Mouse (Mus musculus) liver, adult 2 months (tissue): ENCODE data around the gene Olfr1360. TPM values are rescaled to one million over a fixed set of nuclear protein-coding genes. Genes with fewer than 3 reads are reported as not detected.
"Not testable (repeated sequence)": the region's sequence is repeated elsewhere in the genome, so short reads cannot be mapped to it uniquely, and the experiment has no call there.

Experiments used
- DNase-seq: peaks from one replicate; pipeline ENCODE4 v3.0.0-alpha.2; 2011; ENCODE audit warnings: low read depth, low spot score; ENCODE audit errors: extremely low read depth
- H3K27ac ChIP-seq: fragments of 200-500 bp; replicated peaks from 2 replicates; pipeline ENCODE4 v1.5.1; 2012; ENCODE audit warnings: low read depth, mild to moderate bottlenecking, control low read depth, inconsistent platforms, low read length; ENCODE audit not compliant: insufficient read depth
- H3K27me3 ChIP-seq: fragments of 200-500 bp; 2 replicates; pipeline ENCODE4 v1.6.1; 2012; ENCODE audit warnings: mild to moderate bottlenecking, moderate library complexity, low read length, inconsistent platforms; ENCODE audit not compliant: control insufficient read depth, insufficient read depth
- H3K36me3 ChIP-seq: fragments of 200-500 bp; 2 replicates; pipeline ENCODE4 v1.6.1; 2012; ENCODE audit warnings: low read length, inconsistent platforms; ENCODE audit not compliant: control insufficient read depth, insufficient read depth
- H3K4me1 ChIP-seq: fragments of 200-500 bp; 2 replicates; pipeline ENCODE4 v1.6.1; 2011; ENCODE audit warnings: low read length; ENCODE audit not compliant: control insufficient read depth, insufficient read depth
- H3K4me3 ChIP-seq: fragments of 200-500 bp; 2 replicates; pipeline ENCODE4 v1.5.1; 2011; ENCODE audit warnings: low read depth, mild to moderate bottlenecking, control low read depth, low read length, moderate library complexity; ENCODE audit not compliant: insufficient read depth
- H3K79me2 ChIP-seq: fragments of 200-500 bp; 2 replicates; pipeline ENCODE4 v1.6.1; 2012; ENCODE audit warnings: inconsistent platforms, mild to moderate bottlenecking, low read length, moderate library complexity; ENCODE audit not compliant: control insufficient read depth, insufficient read depth
- H3K9ac ChIP-seq: fragments of 200-500 bp; 2 replicates; pipeline ENCODE4 v1.6.1; 2012; ENCODE audit warnings: low read depth, mild to moderate bottlenecking, control low read depth, inconsistent platforms, low read length
- CTCF ChIP-seq: fragments of 200-500 bp; IDR thresholded peaks from 2 replicates; pipeline ENCODE4 v1.5.1; 2011; ENCODE audit warnings: low read depth, low read length, control low read depth
- POLR2A ChIP-seq: fragments of 200-500 bp; IDR thresholded peaks from 2 replicates; pipeline ENCODE4 v1.6.1; 2011; ENCODE audit warnings: low read length, control low read depth; ENCODE audit not compliant: insufficient read depth; ENCODE audit errors: extremely low read depth
- WGBS: fragments of 180-500 bp; shearing (Covaris S2); methylation state at CpG from one replicate; pipeline ENCODE4 v1.1.7; 2018; 5-methylcytosine and 5-hydroxymethylcytosine counted together
- polyA plus RNA-seq: library from polyadenylated mRNA; depleted of rRNA; stranded (reverse); fragments of >200 nt; gene quantifications from 2 replicates; pipeline ENCODE4 v1.2.3, GENCODE M21; 2012; rRNA removed
- total RNA-seq: library from RNA; depleted of rRNA; stranded (reverse); fragments of >200 nt; gene quantifications from 2 replicates; pipeline ENCODE4 v1.2.3, GENCODE M21; 2014; rRNA removed

The Olfr1360 gene
- total RNA-seq (not detected in 2 replicates), polyA plus RNA-seq (not detected in 2 replicates)

- Histone ChIP-seq H3K27ac (no peak within 1 kb of the TSS), H3K9ac (no peak within 1 kb of the TSS), H3K79me2 (no peaks in the 10 kb centered on the region), H3K27me3 (no peaks in the 10 kb centered on the region), H3K4me3 (no peak within 1 kb of the TSS), H3K4me1 (no peaks in the 10 kb centered on the region), H3K36me3 (no peaks in the 10 kb centered on the region)
- TF ChIP-seq CTCF: no peak
- TF ChIP-seq POLR2A: no peak
- WGBS: 84% methylated on average over 2 of the region's 2 CpGs
- no peak for DNase-seq
Observed at GRCm38 (mm10) chr13:21677305-21677704, at the start of gene Olfr1360. Olfr1360 (minus strand) TSS chr13:21677405.

- Histone ChIP-seq H3K27ac (no peak overlapping the region), H3K27me3 (no peaks in the 10 kb centered on the region), H3K4me3 (no peak overlapping the region), H3K79me2 (no peaks in the 10 kb centered on the region), H3K4me1 (peaks cover 9% of the 10 kb centered on the region; the same call in 1 of the 2 replicates), H3K36me3 (no peaks in the 10 kb centered on the region), H3K9ac (no peak overlapping the region)
- DNase-seq: no peak
- 55% methylated on average over 5 of the region's 5 CpGs for WGBS
- TF ChIP-seq CTCF (no peak), POLR2A (no peak)
Observed at GRCm38 (mm10) chr13:21722993-21723836, 46.0 kb upstream of the Olfr1360 start.

- H3K9ac ChIP-seq: no peak overlapping the region; the same call in 1 of the 2 replicates
- no peak for TF ChIP-seq POLR2A
- no peak for TF ChIP-seq CTCF
- 7% methylated on average over 11 of the region's 11 CpGs for WGBS
- DNase-seq: no peak
- no peaks in the 10 kb centered on the region for H3K36me3 ChIP-seq
- H3K27me3 ChIP-seq: no peaks in the 10 kb centered on the region
- peaks cover 12% of the 10 kb centered on the region for H3K4me1 ChIP-seq
- no peak overlapping the region for H3K27ac ChIP-seq
- no peaks in the 10 kb centered on the region for H3K79me2 ChIP-seq
- H3K4me3 ChIP-seq: peak overlapping the region; percentile 50; the same call in 1 of the 2 replicates
Observed at GRCm38 (mm10) chr13:21722373-21722925, 45.2 kb upstream of the Olfr1360 start.

DNA sequence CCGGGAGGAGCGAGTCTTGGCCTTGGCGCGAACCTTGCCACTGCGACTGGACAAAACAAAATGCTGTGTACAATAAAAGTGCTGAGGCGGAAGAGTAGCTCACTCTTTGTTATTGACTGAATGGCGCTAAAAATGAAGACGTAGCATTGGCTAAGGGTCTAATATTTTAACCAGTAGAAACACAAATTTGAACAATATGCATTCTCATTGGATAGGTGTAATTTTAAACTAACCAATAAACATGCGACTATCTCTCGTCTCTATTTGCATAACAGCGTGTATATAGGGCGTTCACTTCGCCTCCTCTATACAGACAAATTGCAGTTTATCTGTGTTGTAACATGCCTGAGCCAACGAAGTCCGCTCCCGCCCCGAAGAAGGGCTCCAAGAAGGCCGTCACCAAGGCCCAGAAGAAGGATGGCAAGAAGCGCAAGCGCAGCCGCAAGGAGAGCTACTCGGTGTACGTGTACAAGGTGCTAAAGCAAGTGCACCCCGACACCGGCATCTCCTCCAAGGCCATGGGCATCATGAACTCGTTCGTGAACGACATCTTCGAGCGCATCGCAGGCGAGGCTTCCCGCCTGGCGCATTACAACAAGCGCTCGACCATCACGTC lies 44.7 kb upstream of the Olfr1360 start, which contains the start of gene Hist1h2bm:
Hist1h2bm (plus strand) TSS at position 288 of the 616 bp plus-strand sequence.
- not testable (repeated sequence) for H3K79me2 ChIP-seq, H3K36me3 ChIP-seq, H3K27ac ChIP-seq, H3K27me3 ChIP-seq
- WGBS: under 1% methylated on average over 37 of the region's 37 CpGs
- Histone ChIP-seq H3K4me3 (peak within 1 kb of the TSS; percentile 77), H3K4me1 (peaks cover 15% of the 10 kb centered on the region), H3K9ac (peak within 1 kb of the TSS; percentile 61)
- peak; percentile 84 for DNase-seq

DNA sequence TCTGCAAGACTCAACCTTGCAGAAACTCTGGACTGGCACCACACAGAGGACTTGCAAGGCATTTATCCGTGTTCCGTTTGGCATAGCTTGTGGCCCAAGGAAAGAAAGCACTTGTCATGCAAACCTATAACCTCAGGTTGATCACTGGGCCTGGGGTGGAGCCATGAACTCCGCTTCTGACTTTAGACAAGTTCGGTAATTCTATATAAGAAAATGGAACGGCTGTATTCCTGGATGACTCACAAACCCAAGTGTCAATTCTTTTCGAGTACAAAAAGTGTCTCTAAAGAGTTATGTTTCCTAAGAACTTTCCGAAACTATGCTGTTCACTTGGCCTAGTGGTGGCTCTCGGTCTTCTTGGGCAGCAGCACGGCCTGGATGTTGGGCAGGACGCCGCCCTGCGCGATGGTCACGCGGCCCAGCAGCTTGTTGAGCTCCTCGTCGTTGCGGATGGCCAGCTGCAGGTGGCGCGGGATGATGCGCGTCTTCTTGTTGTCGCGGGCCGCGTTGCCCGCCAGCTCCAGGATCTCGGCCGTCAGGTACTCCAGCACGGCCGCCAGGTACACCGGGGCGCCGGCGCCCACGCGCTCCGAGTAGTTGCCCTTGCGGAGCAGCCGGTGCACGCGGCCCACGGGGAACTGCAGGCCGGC lies 44.0 kb upstream of the Olfr1360 start:
- not testable (repeated sequence) for H3K27ac ChIP-seq

More for the DNA sequence above, 44.0 kb upstream of the Olfr1360 start:
- DNase-seq, H3K27me3 ChIP-seq, H3K36me3 ChIP-seq, H3K79me2 ChIP-seq: not testable (repeated sequence)
- H3K4me3 ChIP-seq: peak overlapping the region; percentile 77
- H3K4me1 ChIP-seq: peaks cover 15% of the 10 kb centered on the region
- 6% methylated on average over 25 of the region's 44 CpGs for WGBS
- H3K9ac ChIP-seq: 0 out of 2 replicates have a peak overlapping the region, but pooled peaks have one; percentile 61
